Mouse (Mus musculus) limb, embryonic 11.5 days (tissue): ENCODE measurements at regions not wholly inside any gene's neighbourhood (a gene's known extent, or its start where the extent isn't known, plus 50 kb on each side); places are given as distances from the start of the nearest gene placed in this dataset.
"Not testable (repeated sequence)": the region's sequence is repeated elsewhere in the genome, so short reads cannot be mapped to it uniquely, and the experiment has no call there.

Source experiments
- ATAC-seq: fragments of 200-750 bp; cut with Nextera tagmentation; 2 replicates; pipeline ENCODE4 v1.8.0; 2017; ENCODE audit warnings: low read depth; ENCODE audit not compliant: insufficient number of reproducible peaks, low FRiP score, low TSS enrichment
- DNase-seq: peaks from one replicate; pipeline ENCODE4 v3.0.0-alpha.2; 2015; ENCODE audit warnings: low spot score
- H3K27ac ChIP-seq: fragments of 300-500 bp; sonication (generic); replicated peaks from 2 replicates; pipeline ENCODE4 v1.5.1; 2014; ENCODE audit warnings: low read depth, mild to moderate bottlenecking, low read length
- H3K27me3 ChIP-seq: fragments of 300-500 bp; sonication (generic); 2 replicates; pipeline ENCODE4 v1.6.1; 2014; ENCODE audit warnings: mild to moderate bottlenecking, low read length, mixed read lengths; ENCODE audit not compliant: control insufficient read depth, insufficient read depth
- H3K36me3 ChIP-seq: fragments of 300-500 bp; sonication (generic); 2 replicates; pipeline ENCODE4 v1.6.1; 2014; ENCODE audit warnings: mild to moderate bottlenecking, low read length, moderate library complexity, mixed read lengths; ENCODE audit not compliant: control insufficient read depth, insufficient read depth
- H3K4me1 ChIP-seq: fragments of 300-500 bp; sonication (generic); 2 replicates; pipeline ENCODE4 v1.6.1; 2014; ENCODE audit warnings: low read length, mixed read lengths; ENCODE audit not compliant: control insufficient read depth, insufficient read depth
- H3K4me2 ChIP-seq: fragments of 300-500 bp; sonication (generic); 2 replicates; pipeline ENCODE4 v1.6.1; 2014; ENCODE audit warnings: low read depth, mild to moderate bottlenecking, moderate library complexity; ENCODE audit not compliant: severe bottlenecking
- H3K4me3 ChIP-seq: fragments of 300-500 bp; sonication (generic); 2 replicates; pipeline ENCODE4 v1.5.1; 2014; ENCODE audit warnings: low read depth, low read length
- H3K9ac ChIP-seq: fragments of 300-500 bp; sonication (generic); 2 replicates; pipeline ENCODE4 v1.6.1; 2014; ENCODE audit warnings: mild to moderate bottlenecking, low read length
- H3K9me3 ChIP-seq: fragments of 300-500 bp; sonication (generic); 2 replicates; pipeline ENCODE4 v1.6.1; 2016; ENCODE audit warnings: low read length; ENCODE audit not compliant: control insufficient read depth
- WGBS: fragments of 180-500 bp; shearing (Covaris S2); extraction: QIAGEN DNeasy Blood & Tissue Kit; methylation state at CpG from one replicate; pipeline ENCODE4 v1.1.7; 2014; 5-methylcytosine and 5-hydroxymethylcytosine counted together

DNA sequence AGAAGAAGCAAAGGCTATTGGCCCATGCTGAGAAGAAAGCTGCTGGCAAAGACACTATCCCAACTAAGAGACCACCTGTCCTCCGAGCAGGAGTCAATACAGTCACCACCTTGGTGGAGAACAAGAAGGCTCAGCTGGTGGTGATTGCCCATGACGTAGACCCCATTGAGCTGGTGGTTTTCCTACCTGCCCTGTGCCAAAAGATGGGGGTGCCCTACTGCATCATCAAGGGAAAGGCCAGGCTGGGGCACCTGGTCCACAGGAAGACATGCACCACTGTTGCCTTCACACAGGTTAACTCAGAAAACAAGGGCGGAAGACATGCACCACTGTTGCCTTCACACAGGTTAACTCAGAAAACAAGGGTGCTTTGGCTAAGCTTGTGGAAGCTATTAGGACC is 116.3 kb downstream of the Sox4 start:
- not testable (repeated sequence) for H3K9me3 ChIP-seq, H3K4me2 ChIP-seq, H3K27ac ChIP-seq, H3K4me3 ChIP-seq, H3K27me3 ChIP-seq, ATAC-seq, H3K36me3 ChIP-seq, DNase-seq, H3K9ac ChIP-seq, H3K4me1 ChIP-seq
- 90% methylated on average over 2 of the region's 3 CpGs for WGBS

DNA sequence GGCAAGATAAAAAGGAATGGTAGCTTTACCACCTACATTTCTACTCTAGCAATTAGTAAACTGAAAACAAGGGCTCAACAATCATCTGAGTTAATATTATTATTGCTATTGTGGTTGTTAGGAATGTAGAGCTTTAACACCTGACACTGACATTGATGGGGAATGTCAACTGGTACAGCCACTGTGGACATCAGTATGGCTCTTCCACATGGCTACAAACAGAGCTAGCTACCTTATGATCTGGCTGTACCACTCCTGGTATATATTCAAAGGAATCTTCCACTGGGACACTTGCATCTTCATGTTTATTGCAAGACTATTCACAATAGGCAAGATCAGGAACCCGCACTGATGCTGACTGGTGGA is 119.8 kb downstream of the Sox4 start:
- DNase-seq = no peak
- H3K9me3 ChIP-seq = no peaks in the 10 kb centered on the region
- H3K27me3 ChIP-seq = no peaks in the 10 kb centered on the region
- no peak for ATAC-seq
- no peak overlapping the region for H3K4me2 ChIP-seq
- H3K4me1 ChIP-seq = peaks cover 4% of the 10 kb centered on the region; the same call in 1 of the 2 replicates
- 95% methylated on average over 1 of the region's 1 CpGs for WGBS
- no peak overlapping the region for H3K4me3 ChIP-seq
- H3K9ac ChIP-seq = no peak overlapping the region
- no peak overlapping the region for H3K27ac ChIP-seq
- no peaks in the 10 kb centered on the region for H3K36me3 ChIP-seq

DNA sequence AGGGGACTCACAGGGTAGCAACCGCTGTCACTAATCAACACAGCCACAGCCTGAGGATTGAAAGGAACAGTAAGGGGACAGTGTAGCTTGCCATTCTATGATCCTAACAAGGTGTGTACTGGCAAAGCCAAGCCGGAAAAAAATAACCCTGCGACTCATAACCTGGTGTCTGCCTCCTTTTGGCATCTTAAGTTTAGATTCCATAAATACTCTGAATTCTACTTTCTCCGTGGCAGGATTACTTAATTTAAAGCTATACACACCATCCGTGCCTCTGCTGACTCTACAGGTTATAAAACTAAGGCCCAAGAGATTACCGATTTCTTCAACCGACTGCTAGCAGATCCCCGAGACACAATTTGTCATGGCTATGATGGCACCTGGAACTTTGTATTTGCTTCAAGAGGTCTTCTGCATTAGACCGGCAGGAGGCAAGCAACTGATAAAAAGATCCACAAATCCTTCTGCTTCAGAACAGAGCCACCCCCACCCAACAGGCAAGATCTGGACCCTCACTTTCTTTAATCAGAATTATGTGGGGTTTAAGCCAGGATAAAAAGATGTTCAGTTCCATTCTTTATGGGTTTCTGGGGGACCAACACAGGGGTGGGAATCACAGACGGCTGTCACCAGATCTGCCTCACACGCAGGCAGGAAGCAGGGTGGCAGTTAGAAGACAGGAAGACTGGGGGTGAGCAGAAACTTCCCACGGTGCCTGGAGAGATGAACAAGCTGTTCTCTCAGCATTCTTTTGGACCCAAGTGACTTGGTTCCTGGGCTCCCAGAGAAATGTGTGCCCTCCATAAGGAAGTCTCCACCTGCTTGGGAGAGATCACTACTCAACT is 120.4 kb downstream of the Sox4 start:
- no peak overlapping the region for H3K27ac ChIP-seq
- DNase-seq = no peak

DNA sequence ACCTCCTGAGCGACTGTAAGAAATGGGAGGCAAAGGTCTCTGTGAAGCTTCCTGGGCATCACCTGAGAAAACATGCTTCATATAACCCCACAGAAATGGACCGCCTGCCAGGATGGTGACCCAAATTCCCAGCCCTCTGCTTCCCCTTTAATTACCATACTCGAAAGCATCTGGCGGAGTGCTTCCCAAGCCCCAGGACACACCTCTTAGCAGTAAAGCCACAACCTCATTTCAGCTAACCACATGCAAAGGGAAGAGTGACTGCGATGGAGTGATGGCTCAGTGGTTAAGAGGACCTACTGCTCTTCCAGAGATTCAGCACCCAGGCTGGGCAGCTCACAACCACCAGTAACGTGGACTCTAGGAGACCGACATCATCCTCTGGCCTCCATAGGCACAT is 127.2 kb downstream of the Sox4 start:
- Histone ChIP-seq H3K4me3 (no peak overlapping the region), H3K4me2 (no peak overlapping the region), H3K27me3 (no peaks in the 10 kb centered on the region), H3K4me1 (peaks cover 2% of the 10 kb centered on the region; the same call in 1 of the 2 replicates), H3K27ac (no peak overlapping the region), H3K36me3 (no peaks in the 10 kb centered on the region), H3K9me3 (no peaks in the 10 kb centered on the region), H3K9ac (no peak overlapping the region)
- no peak for ATAC-seq
- DNase-seq = no peak
- WGBS = 83% methylated on average over 7 of the region's 7 CpGs

More for the DNA sequence above, 120.4 kb downstream of the Sox4 start:
- Histone ChIP-seq H3K9me3 (no peaks in the 10 kb centered on the region), H3K4me2 (no peak overlapping the region), H3K4me1 (peaks cover 2% of the 10 kb centered on the region; the same call in 1 of the 2 replicates), H3K4me3 (no peak overlapping the region), H3K27me3 (no peaks in the 10 kb centered on the region), H3K36me3 (no peaks in the 10 kb centered on the region), H3K9ac (no peak overlapping the region)
- no peak for ATAC-seq
- WGBS = 60% methylated on average over 12 of the region's 12 CpGs

DNA sequence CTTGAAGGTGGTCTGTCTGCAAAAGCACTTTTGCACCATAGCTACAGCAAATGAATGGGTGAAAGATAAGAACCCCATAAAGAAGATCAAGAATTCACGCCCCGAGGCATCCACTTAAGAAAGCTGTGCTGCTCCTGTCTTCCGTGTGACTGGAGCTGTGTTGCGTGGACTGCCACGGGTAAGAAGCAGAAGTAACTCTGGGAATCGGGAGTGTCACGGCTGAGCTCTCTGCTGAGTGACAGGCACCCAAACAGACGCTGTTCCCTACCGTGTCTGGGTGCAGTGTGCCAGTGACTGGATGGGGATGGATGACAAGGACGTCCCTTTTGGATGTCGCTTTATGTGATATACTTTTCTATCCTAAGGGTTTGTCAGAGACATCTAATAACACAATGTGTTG is 129.5 kb downstream of the Sox4 start:
- ATAC-seq (no peak), DNase-seq (no peak)
- Histone ChIP-seq H3K36me3 (no peaks in the 10 kb centered on the region), H3K4me2 (no peak overlapping the region), H3K27me3 (no peaks in the 10 kb centered on the region), H3K9ac (no peak overlapping the region), H3K4me1 (no peaks in the 10 kb centered on the region), H3K4me3 (no peak overlapping the region), H3K27ac (no peak overlapping the region), H3K9me3 (no peaks in the 10 kb centered on the region)
- WGBS = 73% methylated on average over 11 of the region's 11 CpGs

DNA sequence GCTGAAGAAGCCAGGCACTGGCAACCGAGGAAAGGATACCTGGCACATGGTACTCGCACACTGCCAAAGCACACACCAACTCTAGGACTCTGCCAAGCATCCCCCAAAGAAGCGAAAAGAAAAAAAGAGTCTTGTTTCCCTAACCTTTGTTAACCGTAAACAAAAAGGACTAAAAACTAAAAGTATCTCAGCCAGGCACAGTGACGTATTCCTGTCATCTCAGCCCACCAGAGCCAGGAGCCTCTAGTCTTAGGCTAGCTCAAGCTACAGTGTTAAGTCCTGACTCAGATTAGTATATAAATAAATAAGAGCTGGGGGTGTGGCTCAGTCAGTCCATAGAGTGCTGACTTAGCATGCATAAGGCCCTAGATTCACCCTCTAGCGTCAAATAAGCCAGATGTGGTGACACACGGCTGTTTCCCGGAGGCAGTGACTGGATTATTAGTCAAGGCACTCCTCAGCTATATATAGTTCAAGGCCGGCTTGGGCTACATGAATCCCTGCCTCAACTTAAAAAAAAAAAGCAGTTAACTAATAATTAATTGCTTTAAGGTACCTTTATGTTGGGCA is 130.1 kb downstream of the Sox4 start:
- no peak for DNase-seq
- Histone ChIP-seq H3K4me3 (no peak overlapping the region), H3K27me3 (no peaks in the 10 kb centered on the region), H3K27ac (no peak overlapping the region), H3K36me3 (no peaks in the 10 kb centered on the region), H3K4me1 (no peaks in the 10 kb centered on the region), H3K9me3 (no peaks in the 10 kb centered on the region), H3K9ac (no peak overlapping the region), H3K4me2 (no peak overlapping the region)
- WGBS = 84% methylated on average over 9 of the region's 9 CpGs
- ATAC-seq = no peak

DNA sequence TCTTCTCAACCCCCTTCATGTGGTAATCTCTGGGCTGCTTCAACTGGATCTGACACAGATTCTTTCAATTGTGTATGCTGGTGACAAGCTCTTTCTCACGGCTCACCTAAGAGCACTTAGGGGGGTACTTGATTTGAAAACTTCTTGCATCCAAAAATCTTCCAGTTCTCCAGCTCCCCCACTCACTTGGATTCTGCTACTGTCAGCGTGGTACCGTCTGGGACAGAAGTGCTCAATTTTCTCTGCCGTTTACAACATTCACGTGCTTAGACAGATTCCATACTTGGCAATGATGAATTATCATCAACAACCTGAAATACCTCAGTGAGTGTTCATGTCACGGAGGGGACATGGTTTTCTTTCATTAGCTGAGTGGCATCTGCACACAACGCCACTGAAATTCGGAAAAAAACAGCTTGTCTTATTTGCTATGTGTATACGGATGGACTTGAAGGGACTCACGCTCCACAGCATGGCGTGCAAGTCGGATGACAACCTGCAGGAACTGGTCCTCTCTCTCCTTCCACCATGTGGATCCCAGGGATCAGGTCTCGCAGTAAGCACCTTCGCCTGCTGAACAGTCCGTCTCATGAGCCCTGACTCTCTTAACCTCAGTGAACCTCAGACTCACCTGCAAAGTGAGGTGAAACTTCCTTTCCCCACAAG is 132.5 kb downstream of the Sox4 start:
- ATAC-seq = no peak
- no peaks in the 10 kb centered on the region for H3K4me1 ChIP-seq
- DNase-seq = no peak
- WGBS = 82% methylated on average over 15 of the region's 15 CpGs
- no peak overlapping the region for H3K9ac ChIP-seq
- no peak overlapping the region for H3K4me2 ChIP-seq
- H3K27me3 ChIP-seq = no peaks in the 10 kb centered on the region
- no peak overlapping the region for H3K27ac ChIP-seq
- no peak overlapping the region for H3K4me3 ChIP-seq
- no peaks in the 10 kb centered on the region for H3K9me3 ChIP-seq
- H3K36me3 ChIP-seq = no peaks in the 10 kb centered on the region

DNA sequence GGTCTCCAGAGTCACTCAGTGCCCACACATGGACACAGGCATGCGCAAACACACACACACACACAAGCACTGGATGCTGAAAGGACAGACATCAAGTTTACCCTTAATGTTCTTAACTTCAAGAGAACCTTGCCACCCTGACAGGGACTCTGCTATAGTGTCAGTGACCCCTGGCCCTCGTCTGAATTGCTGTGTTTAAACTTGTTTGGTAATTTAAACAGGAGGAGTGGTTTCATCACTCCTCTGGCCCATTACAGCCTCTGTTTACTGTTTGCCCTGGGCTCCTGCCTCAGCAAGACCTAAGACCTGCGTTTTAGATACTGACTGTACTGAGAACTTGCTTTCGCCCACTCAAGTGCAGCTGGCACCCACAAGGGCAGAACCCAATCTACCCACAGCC is 139.4 kb downstream of the Sox4 start:
- H3K4me3 ChIP-seq = no peak overlapping the region
- H3K36me3 ChIP-seq = no peaks in the 10 kb centered on the region
- H3K9ac ChIP-seq = no peak overlapping the region
- no peak for ATAC-seq
- H3K4me2 ChIP-seq = no peak overlapping the region
- H3K27ac ChIP-seq = no peak overlapping the region
- no peaks in the 10 kb centered on the region for H3K27me3 ChIP-seq
- DNase-seq = no peak
- H3K9me3 ChIP-seq = no peaks in the 10 kb centered on the region
- 51% methylated on average over 4 of the region's 4 CpGs for WGBS
- peaks cover 13% of the 10 kb centered on the region for H3K4me1 ChIP-seq
